Mouse (Mus musculus): ENCODE results near the gene Slc16a3. TPM values are rescaled to one million over a fixed set of nuclear protein-coding genes. Genes with fewer than 3 reads are reported as not detected.

The Slc16a3 gene
- polyA plus RNA-seq, 2 experiments: 23.5 to 31.6 TPM

- DNase-seq (ENCODE audit: low read depth in 3 of 3, low spot score in 3 of 3): no peak
- H3K4me2 ChIP-seq (ENCODE audit: low read depth): no peak overlapping the region
- no peak for ATAC-seq (ENCODE audit: insufficient read depth)
- WGBS (ENCODE audit: insufficient replicate concordance): 49% methylated on average over 15 of the region's 15 CpGs
- TF ChIP-seq EP300 (IDR thresholded peaks at IDR 0.05; ENCODE audit: low read depth) (no peak), CTCF (IDR thresholded peaks at IDR 0.05; ENCODE audit: low read depth) (no peak)
- H3K4me1 ChIP-seq (replicated peaks; ENCODE audit: control insufficient read depth in 2 of 2, insufficient read depth in 2 of 2, low read length in 1 of 2): peaks cover 3 to 5% of the 10 kb centered on the region in 2 experiments
- peaks cover 30% of the 10 kb centered on the region for H3K36me3 ChIP-seq (replicated peaks; ENCODE audit: control insufficient read depth, insufficient read depth, low read depth)
- no peaks in the 10 kb centered on the region for H3K9me3 ChIP-seq (ENCODE audit: control insufficient read depth, low read length)
- H3K27me3 ChIP-seq (ENCODE audit: control insufficient read depth, insufficient read depth, low read length): no peaks in the 10 kb centered on the region
- H3K9ac ChIP-seq (replicated peaks): no peak overlapping the region
- no peak overlapping the region for H3K4me3 ChIP-seq (ENCODE audit: insufficient read depth in 1 of 2, low read depth in 2 of 2, low read length in 2 of 2)
- no peak overlapping the region for H3K27ac ChIP-seq
Measured at GRCm38 (mm10) chr11:120957731-120958257, 9.5 kb downstream of the Slc16a3 start.

GRCm38 (mm10) chr11:120959066-120959465 is 10.8 kb downstream of the Slc16a3 start:
- Histone ChIP-seq H3K9me3 (ENCODE audit: control insufficient read depth, low read length) (no peaks in the 10 kb centered on the region), H3K9ac (replicated peaks) (no peak overlapping the region), H3K4me3 (ENCODE audit: insufficient read depth in 1 of 2, low read depth in 2 of 2, low read length in 2 of 2) (no peak overlapping the region), H3K27me3 (ENCODE audit: control insufficient read depth, insufficient read depth, low read length) (no peaks in the 10 kb centered on the region), H3K4me1 (replicated peaks; ENCODE audit: control insufficient read depth in 2 of 2, insufficient read depth in 2 of 2, low read length in 1 of 2) (no peaks in the 10 kb centered on the region; a peak in 1 of 4 replicates), H3K36me3 (replicated peaks; ENCODE audit: control insufficient read depth, insufficient read depth, low read depth) (peaks cover 43% of the 10 kb centered on the region), H3K4me2 (ENCODE audit: low read depth) (no peak overlapping the region), H3K27ac (no peak overlapping the region)
- WGBS (ENCODE audit: insufficient replicate concordance): 81% methylated on average over 18 of the region's 18 CpGs
- DNase-seq (ENCODE audit: low read depth in 3 of 3, low spot score in 3 of 3) (no peak), ATAC-seq (ENCODE audit: insufficient read depth) (no peak)
- TF ChIP-seq CTCF (IDR thresholded peaks at IDR 0.05; ENCODE audit: low read depth) (no peak), EP300 (IDR thresholded peaks at IDR 0.05; ENCODE audit: low read depth) (no peak)

- 39% methylated on average over 3 of the region's 3 CpGs for WGBS (ENCODE audit: insufficient replicate concordance)
- H3K4me3 ChIP-seq (ENCODE audit: insufficient read depth in 1 of 2, low read depth in 2 of 2, low read length in 2 of 2): no peak overlapping the region
- H3K27ac ChIP-seq: no peak overlapping the region
- H3K4me2 ChIP-seq (ENCODE audit: low read depth): no peak overlapping the region
- TF ChIP-seq EP300 (IDR thresholded peaks at IDR 0.05; ENCODE audit: low read depth): no peak
- no peak for TF ChIP-seq CTCF (IDR thresholded peaks at IDR 0.05; ENCODE audit: low read depth)
- H3K36me3 ChIP-seq (replicated peaks; ENCODE audit: control insufficient read depth, insufficient read depth, low read depth): peaks cover 48% of the 10 kb centered on the region
- H3K9me3 ChIP-seq (ENCODE audit: control insufficient read depth, low read length): no peaks in the 10 kb centered on the region
- H3K9ac ChIP-seq (replicated peaks): no peak overlapping the region
- peak; percentile 28; the same call in 1 of the 2 replicates for ATAC-seq (ENCODE audit: insufficient read depth)
- DNase-seq (ENCODE audit: low read depth in 3 of 3, low spot score in 3 of 3): no peak
- no peaks in the 10 kb centered on the region; a peak in 1 of 4 replicates for H3K4me1 ChIP-seq (replicated peaks; ENCODE audit: control insufficient read depth in 2 of 2, insufficient read depth in 2 of 2, low read length in 1 of 2)
- H3K27me3 ChIP-seq (ENCODE audit: control insufficient read depth, insufficient read depth, low read length): no peaks in the 10 kb centered on the region
Measured at GRCm38 (mm10) chr11:120959564-120959963, 11.3 kb downstream of the Slc16a3 start.

GRCm38 (mm10) chr11:120960248-120960647 is 12.0 kb downstream of the Slc16a3 start:
- H3K36me3 ChIP-seq (replicated peaks; ENCODE audit: control insufficient read depth, insufficient read depth, low read depth): peaks cover 55% of the 10 kb centered on the region
- H3K4me1 ChIP-seq (replicated peaks; ENCODE audit: control insufficient read depth in 2 of 2, insufficient read depth in 2 of 2, low read length in 1 of 2): no peaks in the 10 kb centered on the region; a peak in 1 of 4 replicates
- H3K27ac ChIP-seq: no peak overlapping the region
- ATAC-seq (ENCODE audit: insufficient read depth): no peak
- 50% methylated on average over 1 of the region's 1 CpGs for WGBS (ENCODE audit: insufficient replicate concordance)
- DNase-seq (ENCODE audit: low read depth in 3 of 3, low spot score in 3 of 3): no peak
- H3K27me3 ChIP-seq (ENCODE audit: control insufficient read depth, insufficient read depth, low read length): no peaks in the 10 kb centered on the region
- TF ChIP-seq CTCF (IDR thresholded peaks at IDR 0.05; ENCODE audit: low read depth): no peak
- TF ChIP-seq EP300 (IDR thresholded peaks at IDR 0.05; ENCODE audit: low read depth): no peak
- no peak overlapping the region for H3K9ac ChIP-seq (replicated peaks)
- no peak overlapping the region for H3K4me3 ChIP-seq (ENCODE audit: insufficient read depth in 1 of 2, low read depth in 2 of 2, low read length in 2 of 2)
- no peaks in the 10 kb centered on the region for H3K9me3 ChIP-seq (ENCODE audit: control insufficient read depth, low read length)
- H3K4me2 ChIP-seq (ENCODE audit: low read depth): no peak overlapping the region

GRCm38 (mm10) chr11:120961594-120961993 is 13.3 kb downstream of the Slc16a3 start:
- H3K9me3 ChIP-seq (ENCODE audit: control insufficient read depth, low read length): no peaks in the 10 kb centered on the region
- peaks cover 65% of the 10 kb centered on the region for H3K36me3 ChIP-seq (replicated peaks; ENCODE audit: control insufficient read depth, insufficient read depth, low read depth)
- no peak overlapping the region for H3K4me2 ChIP-seq (ENCODE audit: low read depth)
- no peak for TF ChIP-seq CTCF (IDR thresholded peaks at IDR 0.05; ENCODE audit: low read depth)
- TF ChIP-seq EP300 (IDR thresholded peaks at IDR 0.05; ENCODE audit: low read depth): no peak
- WGBS (ENCODE audit: insufficient replicate concordance): 79% methylated on average over 7 of the region's 7 CpGs
- DNase-seq (ENCODE audit: low read depth in 3 of 3, low spot score in 3 of 3): no peak
- no peak for ATAC-seq (ENCODE audit: insufficient read depth)
- no peak overlapping the region for H3K4me3 ChIP-seq (ENCODE audit: insufficient read depth in 1 of 2, low read depth in 2 of 2, low read length in 2 of 2)
- H3K27me3 ChIP-seq (ENCODE audit: control insufficient read depth, insufficient read depth, low read length): no peaks in the 10 kb centered on the region
- H3K4me1 ChIP-seq (replicated peaks; ENCODE audit: control insufficient read depth in 2 of 2, insufficient read depth in 2 of 2, low read length in 1 of 2): no peaks in the 10 kb centered on the region; a peak in 1 of 4 replicates
- H3K9ac ChIP-seq (replicated peaks): no peak overlapping the region
- H3K27ac ChIP-seq: no peak overlapping the region

All from liver, embryonic 14.5 days (tissue).